Mouse (Mus musculus): Measurements from ENCODE around the gene Foxred1.

- TF ChIP-seq CTCF (IDR thresholded peaks at IDR 0.05; ENCODE audit: low read depth, low read length) (no peak), POLR2A (IDR thresholded peaks at IDR 0.05; ENCODE audit: extremely low read depth, insufficient read depth, low read length) (no peak)
Measured at GRCm38 (mm10) chr9:35198351-35198750, 12.5 kb downstream of the Foxred1 start.

Data from liver, adult 2 months (tissue).